In genomic region chr4:116221996-116222842, GRCm38 (mm10) we compare ENCODE assay signal across 8 mouse cellular contexts. TPM values are rescaled to one million over a fixed set of nuclear protein-coding genes. Genes with fewer than 3 reads are reported as not detected.
DNase-seq lines count a peak whose midpoint lies in the region; ATAC-seq and TF ChIP-seq lines count a peak whose summit lies in the region.

No protein-coding gene starts in this region.

- H3K9ac ChIP-seq in forebrain, embryonic 12.5 days = peak overlapping the region; percentile 95
- peak overlapping the region; percentile 83 for H3K9ac ChIP-seq in intestine, embryonic 14.5 days (ENCODE audit: low read length)
- H3K9ac ChIP-seq in liver, adult 2 months (ENCODE audit: low read depth, low read length) = peak overlapping the region; percentile 88
- peak overlapping the region; percentile 94 for H3K9ac ChIP-seq in neural tube, embryonic 12.5 days

- no peaks in the 10 kb centered on the region for H3K27me3 ChIP-seq in testis, adult 2 months (ENCODE audit: control insufficient read depth, insufficient read depth, low read length)
- H3K27me3 ChIP-seq in forebrain, embryonic 12.5 days = no peaks in the 10 kb centered on the region
- no peaks in the 10 kb centered on the region for H3K27me3 ChIP-seq in intestine, embryonic 14.5 days (replicated peaks; ENCODE audit: control insufficient read depth, insufficient read depth, low read length)
- no peaks in the 10 kb centered on the region for H3K27me3 ChIP-seq in liver, adult 2 months (ENCODE audit: control insufficient read depth, insufficient read depth, low read length)
- H3K27me3 ChIP-seq in neural tube, embryonic 12.5 days (replicated peaks) = no peaks in the 10 kb centered on the region

- no peak for TF ChIP-seq CTCF in testis, adult 2 months (IDR thresholded peaks at IDR 0.05; ENCODE audit: control insufficient read depth, insufficient read depth, insufficient replicate concordance, low read depth, low read length)
- no peak for TF ChIP-seq CTCF in liver, adult 2 months (IDR thresholded peaks at IDR 0.05; ENCODE audit: low read depth, low read length)

- H3K4me2 ChIP-seq in forebrain, embryonic 12.5 days = peak overlapping the region; percentile 76
- peak overlapping the region; percentile 78 for H3K4me2 ChIP-seq in intestine, embryonic 14.5 days (ENCODE audit: low read length)
- peak overlapping the region; percentile 74 for H3K4me2 ChIP-seq in neural tube, embryonic 12.5 days (replicated peaks)

- ATAC-seq in forebrain, embryonic 12.5 days (ENCODE audit: low FRiP score) = no peak
- no peak for ATAC-seq in intestine, embryonic 14.5 days (replicated peaks; ENCODE audit: low FRiP score, low TSS enrichment, low read depth)
- ATAC-seq in neural tube, embryonic 12.5 days (ENCODE audit: low FRiP score, low read depth) = no peak

- H3K4me3 ChIP-seq in testis, adult 2 months (ENCODE audit: control insufficient read depth, low read depth, low read length) = peak overlapping the region; percentile 95
- H3K4me3 ChIP-seq in brown adipose tissue, adult 24 weeks (ENCODE audit: insufficient read depth, low read depth, low read length) = peak overlapping the region; percentile 84
- peak overlapping the region; percentile 64 for H3K4me3 ChIP-seq in forebrain, embryonic 12.5 days (replicated peaks)
- peak overlapping the region; percentile 78 for H3K4me3 ChIP-seq in intestine, embryonic 14.5 days (ENCODE audit: low read depth, low read length)
- H3K4me3 ChIP-seq in liver, adult 2 months (ENCODE audit: insufficient read depth, low read depth, low read length) = peak overlapping the region; percentile 81
- H3K4me3 ChIP-seq in neural tube, embryonic 12.5 days = peak overlapping the region; percentile 65

- DNase-seq in testis, postnatal 14 days (ENCODE audit: low spot score) = no peak
- DNase-seq in intestine, embryonic 14.5 days (ENCODE audit: low spot score) = peak; percentile 63
- peak; percentile 18 for DNase-seq in liver, adult 2 months (ENCODE audit: extremely low read depth, low read depth, low spot score)
- no peak for DNase-seq in gastrocnemius, postnatal 14 days

- TF ChIP-seq POLR2A in testis, adult 2 months (IDR thresholded peaks at IDR 0.05; ENCODE audit: control insufficient read depth, low read depth, low read length) = no peak
- TF ChIP-seq POLR2A in liver, adult 2 months (IDR thresholded peaks at IDR 0.05; ENCODE audit: extremely low read depth, insufficient read depth, low read length) = no peak

- no peaks in the 10 kb centered on the region for H3K79me2 ChIP-seq in liver, adult 2 months (ENCODE audit: control insufficient read depth, insufficient read depth, low read length)

- H3K27ac ChIP-seq in testis, adult 2 months (ENCODE audit: control insufficient read depth, insufficient read depth, low read depth, low read length) = peak overlapping the region; percentile 100
- peak overlapping the region; percentile 88 for H3K27ac ChIP-seq in brown adipose tissue, adult 24 weeks (replicated peaks; ENCODE audit: low read depth, low read length)
- H3K27ac ChIP-seq in forebrain, embryonic 12.5 days = peak overlapping the region; percentile 100
- H3K27ac ChIP-seq in intestine, embryonic 14.5 days (ENCODE audit: low read depth) = peak overlapping the region; percentile 98
- H3K27ac ChIP-seq in liver, adult 2 months (replicated peaks; ENCODE audit: insufficient read depth, low read depth, low read length) = peak overlapping the region; percentile 77; the same call in 1 of the 2 replicates
- H3K27ac ChIP-seq in neural tube, embryonic 12.5 days = peak overlapping the region; percentile 98

- H3K9me3 ChIP-seq in forebrain, embryonic 12.5 days = no peaks in the 10 kb centered on the region
- H3K9me3 ChIP-seq in intestine, embryonic 14.5 days (ENCODE audit: control insufficient read depth, low read length) = no peaks in the 10 kb centered on the region
- no peaks in the 10 kb centered on the region for H3K9me3 ChIP-seq in neural tube, embryonic 12.5 days

- intact Hi-C loops in gastrocnemius, postnatal 14 days (cut with DNase I; ENCODE audit: low total_unique reads) = no loop called here

- no peaks in the 10 kb centered on the region for H3K36me3 ChIP-seq in testis, adult 2 months (ENCODE audit: control insufficient read depth, insufficient read depth, low read length)
- H3K36me3 ChIP-seq in forebrain, embryonic 12.5 days (replicated peaks) = no peaks in the 10 kb centered on the region
- no peaks in the 10 kb centered on the region for H3K36me3 ChIP-seq in intestine, embryonic 14.5 days (ENCODE audit: control insufficient read depth, insufficient read depth, low read length)
- no peaks in the 10 kb centered on the region for H3K36me3 ChIP-seq in liver, adult 2 months (ENCODE audit: control insufficient read depth, insufficient read depth, low read length)
- no peaks in the 10 kb centered on the region for H3K36me3 ChIP-seq in neural tube, embryonic 12.5 days

- WGBS in forebrain, embryonic 12.5 days = under 1% methylated on average over 23 of the region's 23 CpGs
- under 1% methylated on average over 23 of the region's 23 CpGs for WGBS in intestine, embryonic 14.5 days
- WGBS in liver, adult 2 months = 4% methylated on average over 23 of the region's 23 CpGs
- WGBS in neural tube, embryonic 12.5 days = under 1% methylated on average over 23 of the region's 23 CpGs

- H3K4me1 ChIP-seq in testis, adult 2 months (ENCODE audit: control insufficient read depth, insufficient read depth, low read length) = peaks cover 3% of the 10 kb centered on the region
- H3K4me1 ChIP-seq in brown adipose tissue, adult 24 weeks (ENCODE audit: control insufficient read depth, insufficient read depth, insufficient read length, low read length) = no peaks in the 10 kb centered on the region
- peaks cover 9% of the 10 kb centered on the region for H3K4me1 ChIP-seq in forebrain, embryonic 12.5 days
- H3K4me1 ChIP-seq in intestine, embryonic 14.5 days (replicated peaks; ENCODE audit: control insufficient read depth, insufficient read depth, low read length) = 0 out of 2 replicates have a peak, but pooled peaks cover 7% of the 10 kb centered on the region
- peaks cover 2% of the 10 kb centered on the region; the same call in 1 of the 2 replicates for H3K4me1 ChIP-seq in liver, adult 2 months (ENCODE audit: control insufficient read depth, insufficient read depth, low read length)
- peaks cover 7% of the 10 kb centered on the region for H3K4me1 ChIP-seq in neural tube, embryonic 12.5 days

RNA-seq across cellular contexts. Expression of gene Pik3r3, which starts 0.8 kb away (rescaled TPM):
- polyA plus RNA-seq in testis, adult 2 months (2012; rRNA removed) = 46.5 TPM in 2 replicates
- 3.0 and 4.6 TPM in 2 replicates for polyA plus RNA-seq in brown adipose tissue, adult 24 weeks (2012; ENCODE audit: insufficient read depth, insufficient read length, missing spikeins)
- 93.5 and 100 TPM in 2 replicates for polyA plus RNA-seq in forebrain, embryonic 12.5 days (2016; fragmentation: Nextera tagmentation; extraction: Ambion mirVana)
- 13.9 and 14.3 TPM in 2 replicates for polyA plus RNA-seq in intestine, embryonic 14.5 days (2014; fragmentation: Nextera tagmentation; extraction: Ambion mirVana)
- total RNA-seq in liver, adult 2 months (2014; rRNA removed) = 1.0 and 1.4 TPM in 2 replicates
- polyA plus RNA-seq in liver, adult 2 months (2012; rRNA removed) = 1.3 and 1.7 TPM in 2 replicates
- 84.6 and 92.7 TPM in 2 replicates for polyA plus RNA-seq in neural tube, embryonic 12.5 days (2016; fragmentation: Nextera tagmentation; extraction: Ambion mirVana)
- 10 to 100 TPM in 1 of 2 experiments, 1 to 10 TPM in 1; 7.7 to 11.3 TPM for total RNA-seq in gastrocnemius, postnatal 14 days (2021)

RNA-seq across cellular contexts. Expression of gene Gm49337, which starts 49.0 kb away (rescaled TPM):
- polyA plus RNA-seq in testis, adult 2 months (2012; rRNA removed) = not detected in 2 replicates
- not detected in 2 replicates for polyA plus RNA-seq in brown adipose tissue, adult 24 weeks (2012; ENCODE audit: insufficient read depth, insufficient read length, missing spikeins)
- polyA plus RNA-seq in forebrain, embryonic 12.5 days (2016; fragmentation: Nextera tagmentation; extraction: Ambion mirVana) = not detected in 2 replicates
- not detected in 2 replicates for polyA plus RNA-seq in intestine, embryonic 14.5 days (2014; fragmentation: Nextera tagmentation; extraction: Ambion mirVana)
- total RNA-seq in liver, adult 2 months (2014; rRNA removed) = not detected in 2 replicates
- polyA plus RNA-seq in liver, adult 2 months (2012; rRNA removed) = not detected in 2 replicates
- not detected in 2 replicates for polyA plus RNA-seq in neural tube, embryonic 12.5 days (2016; fragmentation: Nextera tagmentation; extraction: Ambion mirVana)
- total RNA-seq in gastrocnemius, postnatal 14 days (2021) = under 1 TPM in 1 of 2 experiments, not detected in 1; 0.47 TPM

RNA-seq across cellular contexts. Expression of gene 1700042G07Rik, which starts 49.0 kb away (rescaled TPM):
- polyA plus RNA-seq in testis, adult 2 months (2012; rRNA removed) = 696 and 816 TPM in 2 replicates
- not detected in 2 replicates for polyA plus RNA-seq in brown adipose tissue, adult 24 weeks (2012; ENCODE audit: insufficient read depth, insufficient read length, missing spikeins)
- polyA plus RNA-seq in forebrain, embryonic 12.5 days (2016; fragmentation: Nextera tagmentation; extraction: Ambion mirVana) = not detected in 2 replicates
- not detected in 2 replicates for polyA plus RNA-seq in intestine, embryonic 14.5 days (2014; fragmentation: Nextera tagmentation; extraction: Ambion mirVana)
- not detected in 2 replicates for total RNA-seq in liver, adult 2 months (2014; rRNA removed)
- polyA plus RNA-seq in liver, adult 2 months (2012; rRNA removed) = not detected in 2 replicates
- polyA plus RNA-seq in neural tube, embryonic 12.5 days (2016; fragmentation: Nextera tagmentation; extraction: Ambion mirVana) = not detected in 2 replicates
- not detected for total RNA-seq in gastrocnemius, postnatal 14 days (2021)

RNA-seq across cellular contexts. Expression of gene Tspan1, which starts 54.8 kb away (rescaled TPM):
- polyA plus RNA-seq in testis, adult 2 months (2012; rRNA removed) = 4.3 TPM in 2 replicates
- polyA plus RNA-seq in brown adipose tissue, adult 24 weeks (2012; ENCODE audit: insufficient read depth, insufficient read length, missing spikeins) = not detected in 2 replicates
- polyA plus RNA-seq in forebrain, embryonic 12.5 days (2016; fragmentation: Nextera tagmentation; extraction: Ambion mirVana) = 0.22 TPM in 1 of 2 replicates, not detected in the other
- 26.5 and 33.5 TPM in 2 replicates for polyA plus RNA-seq in intestine, embryonic 14.5 days (2014; fragmentation: Nextera tagmentation; extraction: Ambion mirVana)
- 0.09 TPM in 1 of 2 replicates, not detected in the other for total RNA-seq in liver, adult 2 months (2014; rRNA removed)
- 0.27 TPM in 1 of 2 replicates, not detected in the other for polyA plus RNA-seq in liver, adult 2 months (2012; rRNA removed)
- polyA plus RNA-seq in neural tube, embryonic 12.5 days (2016; fragmentation: Nextera tagmentation; extraction: Ambion mirVana) = 0.09 TPM in 1 of 2 replicates, not detected in the other
- not detected for total RNA-seq in gastrocnemius, postnatal 14 days (2021)

Comparison
In these comparisons a context has a peak if more than half of its experiments do, and no peak if none do; other contexts are left out.
1. DNase-seq: peak in intestine, embryonic 14.5 days (single experiment) and liver, adult 2 months (single experiment); none in testis, postnatal 14 days (single experiment) and gastrocnemius, postnatal 14 days (single experiment).
2. RNA of gene 1700042G07Rik, which starts 49.0 kb away (polyA plus RNA-seq): 696 to 816 TPM in testis, adult 2 months; not detected in brown adipose tissue, adult 24 weeks, not detected in forebrain, embryonic 12.5 days, not detected in intestine, embryonic 14.5 days, not detected in liver, adult 2 months and not detected in neural tube, embryonic 12.5 days; every median in the first group is over 100 times any median in the second.
3. Peak in every context shown above with its lines, with median percentiles within 50 percentile points of each other: H3K27ac ChIP-seq, H3K4me3 ChIP-seq, H3K4me2 ChIP-seq and H3K9ac ChIP-seq.